Mouse (Mus musculus): ENCODE data around the gene Lhcgr. TPM values are rescaled to one million over a fixed set of nuclear protein-coding genes. Genes with fewer than 3 reads are reported as not detected.

Gene Lhcgr
- total and polyA plus RNA-seq, 2 experiments from 2014 or later, result 0.95 to 1.2 TPM

GRCm38 (mm10) chr17:88788392-88788791 is 3.4 kb downstream of the Lhcgr start:
- 51% methylated on average over 2 of the region's 2 CpGs for WGBS
- no peak for TF ChIP-seq CTCF (IDR thresholded peaks at IDR 0.05; ENCODE audit: low read depth)
- H3K4me2 ChIP-seq (ENCODE audit: low read depth), result no peak overlapping the region
- H3K9ac ChIP-seq, result no peak overlapping the region
- no peaks in the 10 kb centered on the region for H3K27me3 ChIP-seq (ENCODE audit: insufficient read depth, low read length)
- ATAC-seq, result peak; percentile 86
- H3K36me3 ChIP-seq (ENCODE audit: insufficient read depth), result no peaks in the 10 kb centered on the region
- no peak for DNase-seq
- no peaks in the 10 kb centered on the region for H3K4me1 ChIP-seq (ENCODE audit: insufficient read depth)
- no peak overlapping the region for H3K4me3 ChIP-seq (ENCODE audit: low read depth, low read length)
- H3K9me3 ChIP-seq (ENCODE audit: low read length), result no peaks in the 10 kb centered on the region
- peak overlapping the region; percentile 62 for H3K27ac ChIP-seq (ENCODE audit: low read depth, low read length)

GRCm38 (mm10) chr17:88786881-88787280 is 4.9 kb downstream of the Lhcgr start:
- H3K27ac ChIP-seq (ENCODE audit: low read depth, low read length), result no peak overlapping the region
- no peak overlapping the region for H3K4me3 ChIP-seq (ENCODE audit: low read depth, low read length)
- H3K27me3 ChIP-seq (ENCODE audit: insufficient read depth, low read length), result no peaks in the 10 kb centered on the region
- WGBS, result 46% methylated on average over 6 of the region's 6 CpGs
- no peak for ATAC-seq
- no peak overlapping the region for H3K9ac ChIP-seq
- DNase-seq, result no peak
- 0 out of 2 replicates have a peak, but pooled peaks have one; percentile 9 for TF ChIP-seq CTCF (IDR thresholded peaks at IDR 0.05; ENCODE audit: low read depth)
- H3K9me3 ChIP-seq (ENCODE audit: low read length), result no peaks in the 10 kb centered on the region
- no peaks in the 10 kb centered on the region for H3K4me1 ChIP-seq (ENCODE audit: insufficient read depth)
- H3K4me2 ChIP-seq (ENCODE audit: low read depth), result no peak overlapping the region
- H3K36me3 ChIP-seq (ENCODE audit: insufficient read depth), result no peaks in the 10 kb centered on the region

GRCm38 (mm10) chr17:88786385-88786784 is 5.4 kb downstream of the Lhcgr start:
- no peaks in the 10 kb centered on the region for H3K36me3 ChIP-seq (ENCODE audit: insufficient read depth)
- H3K4me3 ChIP-seq (ENCODE audit: low read depth, low read length), result no peak overlapping the region
- no peaks in the 10 kb centered on the region for H3K27me3 ChIP-seq (ENCODE audit: insufficient read depth, low read length)
- no peaks in the 10 kb centered on the region for H3K4me1 ChIP-seq (ENCODE audit: insufficient read depth)
- TF ChIP-seq CTCF (IDR thresholded peaks at IDR 0.05; ENCODE audit: low read depth), result no peak
- ATAC-seq, result no peak
- no peak overlapping the region for H3K27ac ChIP-seq (ENCODE audit: low read depth, low read length)
- no peak overlapping the region for H3K9ac ChIP-seq
- no peak for DNase-seq
- H3K9me3 ChIP-seq (ENCODE audit: low read length), result no peaks in the 10 kb centered on the region
- WGBS, result 78% methylated on average over 4 of the region's 4 CpGs
- no peak overlapping the region for H3K4me2 ChIP-seq (ENCODE audit: low read depth)

GRCm38 (mm10) chr17:88779148-88779547 is 12.6 kb downstream of the Lhcgr start:
- H3K27me3 ChIP-seq (ENCODE audit: insufficient read depth, low read length), result no peaks in the 10 kb centered on the region
- peaks cover 5% of the 10 kb centered on the region; the same call in 1 of the 2 replicates for H3K4me1 ChIP-seq (ENCODE audit: insufficient read depth)
- H3K36me3 ChIP-seq (ENCODE audit: insufficient read depth), result no peaks in the 10 kb centered on the region
- H3K4me2 ChIP-seq (ENCODE audit: low read depth), result no peak overlapping the region
- TF ChIP-seq CTCF (IDR thresholded peaks at IDR 0.05; ENCODE audit: low read depth), result no peak
- no peak for DNase-seq
- 27% methylated on average over 3 of the region's 3 CpGs for WGBS
- H3K27ac ChIP-seq (ENCODE audit: low read depth, low read length), result 0 out of 2 replicates have a peak overlapping the region, but pooled peaks have one; percentile 4
- ATAC-seq, result peak; percentile 82
- no peaks in the 10 kb centered on the region for H3K9me3 ChIP-seq (ENCODE audit: low read length)
- no peak overlapping the region for H3K9ac ChIP-seq
- H3K4me3 ChIP-seq (ENCODE audit: low read depth, low read length), result no peak overlapping the region

- no peak overlapping the region for H3K4me3 ChIP-seq (ENCODE audit: low read depth, low read length)
- ATAC-seq (peak; percentile 51), DNase-seq (peak; percentile 67)
- H3K27ac ChIP-seq (ENCODE audit: low read depth, low read length), result peak overlapping the region; percentile 74
- TF ChIP-seq CTCF (IDR thresholded peaks at IDR 0.05; ENCODE audit: low read depth), result no peak
- WGBS, result 7% methylated on average over 9 of the region's 9 CpGs
- no peak overlapping the region for H3K9ac ChIP-seq
- peaks cover 11% of the 10 kb centered on the region; the same call in 1 of the 2 replicates for H3K4me1 ChIP-seq (ENCODE audit: insufficient read depth)
- H3K9me3 ChIP-seq (ENCODE audit: low read length), result no peaks in the 10 kb centered on the region
- H3K27me3 ChIP-seq (ENCODE audit: insufficient read depth, low read length), result no peaks in the 10 kb centered on the region
- H3K36me3 ChIP-seq (ENCODE audit: insufficient read depth), result no peaks in the 10 kb centered on the region
- H3K4me2 ChIP-seq (ENCODE audit: low read depth), result no peak overlapping the region
Measured at GRCm38 (mm10) chr17:88774103-88774526, 17.7 kb downstream of the Lhcgr start.

- no peaks in the 10 kb centered on the region for H3K36me3 ChIP-seq (ENCODE audit: insufficient read depth)
- no peak for TF ChIP-seq CTCF (IDR thresholded peaks at IDR 0.05; ENCODE audit: low read depth)
Measured at GRCm38 (mm10) chr17:88770081-88770480, 21.7 kb downstream of the Lhcgr start.

GRCm38 (mm10) chr17:88769283-88769859 is 22.4 kb downstream of the Lhcgr start:
- no peaks in the 10 kb centered on the region for H3K36me3 ChIP-seq (ENCODE audit: insufficient read depth)

More at GRCm38 (mm10) chr17:88770081-88770480, 21.7 kb downstream of the Lhcgr start:
- Histone ChIP-seq H3K9ac (no peak overlapping the region), H3K27me3 (ENCODE audit: insufficient read depth, low read length) (no peaks in the 10 kb centered on the region), H3K9me3 (ENCODE audit: low read length) (no peaks in the 10 kb centered on the region), H3K4me1 (ENCODE audit: insufficient read depth) (0 out of 2 replicates have a peak, but pooled peaks cover 6% of the 10 kb centered on the region), H3K4me3 (ENCODE audit: low read depth, low read length) (no peak overlapping the region), H3K4me2 (ENCODE audit: low read depth) (no peak overlapping the region), H3K27ac (ENCODE audit: low read depth, low read length) (no peak overlapping the region)
- WGBS, result 66% methylated on average over 7 of the region's 7 CpGs
- no peak for ATAC-seq
- no peak for DNase-seq

More at GRCm38 (mm10) chr17:88769283-88769859, 22.4 kb downstream of the Lhcgr start:
- ATAC-seq (peak; percentile 49; the same call in 1 of the 2 replicates), DNase-seq (no peak)
- TF ChIP-seq CTCF (IDR thresholded peaks at IDR 0.05; ENCODE audit: low read depth), result no peak
- no peak overlapping the region for H3K4me2 ChIP-seq (ENCODE audit: low read depth)
- H3K27ac ChIP-seq (ENCODE audit: low read depth, low read length), result no peak overlapping the region
- H3K9me3 ChIP-seq (ENCODE audit: low read length), result no peaks in the 10 kb centered on the region
- H3K4me1 ChIP-seq (ENCODE audit: insufficient read depth), result 0 out of 2 replicates have a peak, but pooled peaks cover 6% of the 10 kb centered on the region
- H3K9ac ChIP-seq, result no peak overlapping the region
- WGBS, result 32% methylated on average over 2 of the region's 2 CpGs
- H3K27me3 ChIP-seq (ENCODE audit: insufficient read depth, low read length), result no peaks in the 10 kb centered on the region
- H3K4me3 ChIP-seq (ENCODE audit: low read depth, low read length), result no peak overlapping the region
